Mouse (Mus musculus) embryonic stem cell, embryonic (primary cell): ENCODE data around the gene Crim1.

Experiments
- CTCF ChIA-PET, 4 experiments: fragments of 300-600 bp in 2 of 4; fragments of 350-600 bp in 2 of 4; sonication (Branson Sonifier 250); formaldehyde crosslinking; loops; one replicate each; lab custom pipeline; 2022; ENCODE audit warnings: inconsistent platforms in 2 of 4; lab: Charles Lee
- POLR2A ChIA-PET, 4 experiments: fragments of 300-600 bp in 2 of 4; fragments of 350-600 bp in 2 of 4; sonication (Branson Sonifier 250); formaldehyde crosslinking; loops; one replicate each; lab custom pipeline; 2022; ENCODE audit warnings: antibody characterized with exemption in 4 of 4, inconsistent platforms in 1 of 4; lab: Charles Lee

Crim1 gene

DNA sequence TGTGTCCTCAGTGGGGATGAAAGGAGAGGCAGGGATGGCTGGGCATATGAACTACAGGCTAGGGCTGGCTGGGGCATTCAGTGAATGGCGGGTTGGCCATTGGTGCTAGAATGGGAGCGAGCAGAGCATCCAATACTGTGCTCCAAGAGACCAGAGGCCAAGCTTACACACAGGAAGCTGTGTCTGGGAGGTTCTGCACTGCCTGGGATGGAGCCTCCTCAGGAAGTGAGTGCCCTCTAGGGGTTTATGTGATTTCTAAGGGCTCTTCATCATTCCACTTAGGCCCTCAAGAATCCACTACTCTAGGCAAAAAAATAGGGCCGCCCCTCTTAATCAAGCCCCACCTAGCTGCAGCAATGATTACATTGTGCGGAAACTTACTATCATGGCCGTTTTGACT is 98.1 kb downstream of the Crim1 start:
- POLR2A ChIA-PET, result no interaction called here
- CTCF ChIA-PET, result interaction anchor here in 1 of 4 experiments (0.8 kb wide), 1 partner anchor 38 kb away, joined by 7 read pairs; no protein-coding TSS in a partner anchor

DNA sequence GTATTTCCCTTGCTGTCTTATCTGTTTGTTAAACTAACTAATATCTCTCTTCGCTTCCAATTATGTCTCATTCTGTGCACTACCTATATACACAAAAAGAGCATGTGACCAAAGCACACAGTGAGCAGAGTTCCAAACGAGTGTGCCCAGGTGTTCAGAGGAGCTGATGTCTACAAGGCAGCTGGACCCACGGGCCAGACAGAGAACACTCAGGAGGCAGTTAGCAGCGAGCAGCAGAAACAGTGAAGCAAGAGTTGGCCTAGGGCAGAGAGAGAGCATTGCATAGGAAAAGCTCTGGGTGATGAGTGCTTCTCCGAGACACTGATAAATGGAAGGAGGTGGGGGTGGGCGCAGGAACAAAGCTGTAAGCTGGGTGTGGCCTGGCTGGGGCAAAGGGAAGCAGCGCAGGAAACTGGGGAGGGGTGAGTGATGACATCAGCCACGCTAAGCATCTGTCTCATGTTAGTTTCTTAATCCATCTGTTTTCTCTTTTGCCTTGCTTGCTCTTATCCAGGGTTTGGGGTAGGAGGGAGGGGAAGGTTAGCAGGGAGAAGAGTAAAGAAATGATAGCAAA is 99.0 kb downstream of the Crim1 start:
- ChIA-PET CTCF (interaction anchor here in 1 of 4 experiments (0.6 kb wide), 1 partner anchor 137 kb away, joined by 6 read pairs; no protein-coding TSS in a partner anchor), POLR2A (no interaction called here)

DNA sequence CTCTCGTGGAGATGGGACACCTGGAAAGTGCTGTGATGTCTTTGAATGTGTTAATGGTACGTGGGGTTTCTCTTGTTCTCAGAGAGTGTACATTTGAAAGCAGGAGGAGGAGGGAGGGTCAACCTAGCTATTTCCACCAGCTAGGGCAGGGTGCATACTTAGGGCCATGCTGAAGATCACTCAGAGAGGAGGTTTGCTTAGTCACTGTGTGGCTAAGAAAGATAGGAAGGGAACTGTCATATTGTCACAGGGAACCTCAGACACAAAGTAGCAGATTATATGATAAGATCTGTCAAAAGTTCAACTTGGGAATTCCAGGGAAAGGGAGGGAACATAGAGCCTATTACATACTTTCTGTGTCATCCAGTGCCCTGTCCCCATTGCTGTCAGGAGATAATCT is 103.0 kb downstream of the Crim1 start:
- ChIA-PET CTCF (no interaction called here), POLR2A (no interaction called here)

DNA sequence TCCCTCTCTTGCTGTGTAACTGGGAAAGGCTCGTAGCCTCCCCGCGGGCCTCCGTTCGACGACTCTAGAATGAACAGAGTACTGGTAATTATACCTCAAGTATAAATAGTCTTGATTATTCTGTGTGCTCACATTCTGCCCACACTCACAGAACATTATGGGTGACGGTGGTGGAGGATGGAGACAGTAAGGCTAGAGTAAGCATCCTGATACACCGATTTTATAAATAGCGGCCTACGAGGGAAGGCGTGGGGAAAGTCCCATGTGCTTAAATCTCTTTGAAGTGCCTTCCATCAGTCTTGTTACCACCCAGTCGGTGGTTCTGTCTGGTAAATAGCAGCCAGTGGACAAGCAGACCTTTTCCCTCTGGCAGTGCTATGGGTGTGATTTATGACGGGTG is 104.0 kb downstream of the Crim1 start:
- ChIA-PET POLR2A (no interaction called here), CTCF (no interaction called here)

DNA sequence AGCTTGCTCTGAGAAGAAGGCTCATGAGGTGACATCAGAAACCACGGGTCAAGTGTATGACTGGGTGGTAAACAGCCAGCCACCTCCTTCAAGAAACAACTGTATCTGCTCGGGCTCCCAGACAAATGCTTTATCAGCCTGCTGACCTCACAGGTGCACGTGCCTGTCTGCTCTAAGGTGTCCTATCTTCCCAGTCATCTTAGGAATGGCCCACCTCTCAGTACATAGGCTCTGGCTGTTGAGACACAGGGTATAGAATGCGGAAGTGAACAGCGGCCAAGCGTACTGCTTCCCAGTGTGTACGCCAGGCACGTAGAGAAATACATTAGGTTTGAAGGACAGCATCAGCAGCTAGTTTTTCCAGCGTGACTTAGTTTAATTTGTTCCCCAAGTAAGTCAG is 106.4 kb downstream of the Crim1 start:
- CTCF ChIA-PET, result no interaction called here
- POLR2A ChIA-PET, result no interaction called here

DNA sequence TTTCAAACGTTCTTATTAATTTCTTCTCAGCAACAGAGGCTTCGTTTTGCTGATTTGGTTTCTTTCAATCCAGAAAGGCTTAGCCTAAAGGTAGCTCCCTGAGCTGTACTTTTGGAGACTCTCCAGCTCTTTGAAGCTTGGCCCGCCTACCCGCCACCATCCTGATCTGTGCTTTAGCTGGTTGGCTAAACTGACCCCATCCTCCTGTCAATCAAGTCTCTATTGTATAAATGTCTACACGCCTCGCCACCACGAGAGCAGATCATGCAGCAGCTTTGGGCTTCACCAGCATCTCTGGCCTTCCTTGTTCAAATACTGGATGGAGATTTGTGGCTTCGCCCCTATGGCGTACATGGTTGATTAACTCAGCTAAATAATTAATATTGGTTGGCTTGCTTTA is 108.2 kb downstream of the Crim1 start:
- ChIA-PET CTCF (no interaction called here), POLR2A (no interaction called here)

- ChIA-PET POLR2A (no interaction called here), CTCF (no interaction called here)
These were observed 113.0 kb downstream of the Crim1 start for GRCm38 (mm10) chr17:78313006-78313405.

DNA sequence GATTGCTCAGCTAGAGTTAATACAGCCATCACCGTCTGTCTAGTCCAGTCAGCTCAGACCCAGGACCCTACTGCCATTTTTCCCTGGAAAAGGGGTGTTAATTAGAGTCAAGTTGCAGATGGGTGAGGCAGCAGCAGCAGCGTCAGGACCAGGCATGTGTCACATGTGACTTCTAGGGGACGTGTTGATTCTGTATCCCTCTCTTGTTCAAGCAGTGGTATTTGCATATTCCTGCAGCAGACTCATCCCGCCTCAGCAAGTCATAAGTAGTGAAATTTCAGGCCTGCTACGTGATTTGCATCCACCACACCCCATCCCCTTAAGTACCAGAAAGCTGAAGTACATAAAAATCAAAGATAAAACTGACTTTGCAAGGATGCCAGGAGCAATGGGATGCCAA is 113.6 kb downstream of the Crim1 start:
- ChIA-PET POLR2A (no interaction called here), CTCF (no interaction called here)

GRCm38 (mm10) chr17:78315659-78316058 is 115.6 kb downstream of the Crim1 start:
- ChIA-PET CTCF (interaction anchor here in 1 of 4 experiments (0.6 kb wide), 1 partner anchor 256 kb away, joined by 3 read pairs; no protein-coding TSS in a partner anchor), POLR2A (interaction anchor here in 1 of 4 experiments (0.6 kb wide), 1 partner anchor 99 kb away, joined by 3 read pairs; no protein-coding TSS in a partner anchor)

- CTCF ChIA-PET, result interaction anchor here in 2 of 4 experiments (0.5 to 0.6 kb wide), 2 partner anchors 39 to 115 kb away, joined by 7 to 10 read pairs; no protein-coding TSS in a partner anchor
- POLR2A ChIA-PET, result no interaction called here
These were observed 117.3 kb downstream of the Crim1 start for GRCm38 (mm10) chr17:78317381-78317780.

GRCm38 (mm10) chr17:78318810-78319209 is 118.8 kb downstream of the Crim1 start:
- CTCF ChIA-PET, result no interaction called here

DNA sequence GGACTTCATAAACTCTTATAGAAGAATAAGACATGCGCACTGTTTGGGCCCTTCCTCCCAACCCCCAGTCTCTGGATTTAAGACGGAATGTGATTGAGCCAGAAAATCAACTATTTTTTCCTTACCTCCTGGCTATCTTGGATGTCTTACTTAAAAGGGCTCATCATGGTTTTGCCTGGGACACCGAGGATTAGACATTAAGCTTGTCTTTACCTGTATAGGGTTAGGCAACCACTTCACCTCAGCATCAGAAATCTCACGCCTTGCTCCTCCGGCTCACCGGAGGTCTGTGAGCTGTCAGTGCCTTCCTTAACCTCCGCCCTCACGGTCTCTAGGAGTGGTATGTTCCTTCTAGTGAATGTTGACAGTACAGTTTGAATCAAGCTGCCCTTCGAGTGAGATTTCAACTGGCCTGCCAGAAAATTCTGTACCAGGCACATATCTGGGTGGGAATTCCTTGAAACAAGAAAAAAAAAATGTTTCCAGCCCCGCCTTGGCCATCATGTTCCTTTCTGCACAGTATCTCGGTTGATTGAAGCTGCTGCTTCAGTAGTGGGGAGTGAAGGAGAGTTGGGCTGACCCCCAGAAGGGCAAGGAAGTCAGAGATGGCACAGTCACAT is 121.3 kb downstream of the Crim1 start:
- ChIA-PET POLR2A (interaction anchor here in 1 of 4 experiments (0.9 kb wide), 1 partner anchor 145 kb away, joined by 3 read pairs; no protein-coding TSS in a partner anchor), CTCF (interaction anchor here in 1 of 4 experiments (1.4 kb wide), 1 partner anchor 109 kb away, joined by 4 read pairs; no protein-coding TSS in a partner anchor)

More at GRCm38 (mm10) chr17:78318810-78319209, 118.8 kb downstream of the Crim1 start:
- POLR2A ChIA-PET, result no interaction called here

- POLR2A ChIA-PET, result interaction anchor here in 2 of 4 experiments (0.5 to 0.7 kb wide), 3 partner anchors 17 to 144 kb away, joined by 3 read pairs; no protein-coding TSS in a partner anchor
- CTCF ChIA-PET, result interaction anchor here in 2 of 4 experiments (0.6 to 1.4 kb wide), 4 partner anchors 25 to 265 kb away, joined by 4 to 7 read pairs (median 6); no protein-coding TSS in a partner anchor
These were observed 122.6 kb downstream of the Crim1 start for GRCm38 (mm10) chr17:78322369-78323335.

DNA sequence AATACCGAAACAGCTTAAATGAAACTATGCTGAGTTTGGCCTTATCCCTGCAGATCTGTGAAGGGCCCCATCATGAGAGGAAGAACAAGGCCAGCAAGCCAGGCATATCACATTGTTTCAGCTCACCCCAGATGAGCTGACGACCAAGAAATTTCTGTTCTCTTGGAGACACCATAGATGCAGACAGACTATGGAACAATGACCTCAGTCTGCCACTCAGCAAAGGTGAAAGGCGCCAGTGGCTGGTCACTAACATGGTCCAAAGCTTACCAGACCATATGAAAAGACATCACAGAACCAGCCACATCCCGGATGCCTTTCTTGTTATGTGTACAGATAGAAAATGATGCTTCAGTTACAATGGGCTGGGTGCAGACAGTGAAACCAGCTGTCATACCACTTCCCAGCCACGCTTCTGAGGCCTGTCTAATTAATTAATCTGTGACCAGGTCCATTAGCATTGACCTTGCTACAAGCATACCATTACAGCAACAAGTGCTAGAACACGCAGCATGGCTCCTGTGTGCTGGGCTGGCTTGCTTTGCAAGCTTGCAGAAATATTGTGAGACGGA is 125.8 kb downstream of the Crim1 start:
- CTCF ChIA-PET, result interaction anchor here in 1 of 4 experiments (0.6 kb wide), 1 partner anchor 798 kb away, joined by 4 read pairs; no protein-coding TSS in a partner anchor
- POLR2A ChIA-PET, result interaction anchor here in 1 of 4 experiments (1.0 kb wide), 1 partner anchor 29 kb away, joined by 3 read pairs; no protein-coding TSS in a partner anchor

DNA sequence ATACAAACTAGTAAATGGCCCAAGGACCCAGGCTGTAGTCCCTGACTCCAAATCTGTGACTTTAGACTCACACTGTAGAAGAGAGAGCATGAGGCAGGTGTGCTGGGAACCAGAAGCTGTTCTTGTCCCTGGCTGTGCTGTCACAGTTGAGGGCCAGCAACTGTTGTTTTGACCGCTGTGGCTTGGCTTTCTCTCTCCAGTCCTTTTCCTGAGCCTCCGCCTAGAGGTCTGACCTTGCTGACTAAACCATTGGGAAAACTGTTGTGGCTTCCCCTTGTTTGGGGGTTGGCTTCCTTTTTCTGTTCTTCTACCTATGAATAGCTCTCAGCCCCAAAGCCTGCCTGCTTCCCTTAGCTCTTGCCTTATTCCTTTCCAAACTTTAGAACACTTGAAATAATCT is 126.3 kb downstream of the Crim1 start:
- ChIA-PET CTCF (no interaction called here), POLR2A (interaction anchor here in 1 of 4 experiments (1.0 kb wide), 1 partner anchor 29 kb away, joined by 3 read pairs; no protein-coding TSS in a partner anchor)

DNA sequence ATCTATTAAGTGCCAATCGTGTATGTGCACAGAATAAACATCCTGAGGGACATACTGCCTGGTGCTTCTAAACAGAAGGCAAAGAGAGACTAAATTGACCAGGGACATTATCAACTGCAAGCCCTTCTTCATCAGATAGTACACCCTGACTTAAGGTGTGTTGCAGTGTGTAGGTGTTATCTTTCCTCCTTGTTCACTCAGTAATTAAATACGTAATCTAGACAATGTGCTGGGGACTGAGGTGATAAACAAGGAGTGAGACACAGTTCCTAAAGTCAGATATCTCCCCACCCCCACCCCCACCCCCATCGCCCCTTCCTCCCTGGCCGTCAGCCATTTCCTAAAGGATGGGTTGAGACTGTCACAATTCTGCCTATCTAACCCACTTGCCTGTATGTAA is 127.1 kb downstream of the Crim1 start:
- POLR2A ChIA-PET, result interaction anchor here in 1 of 4 experiments (1.0 kb wide), 1 partner anchor 28 kb away, joined by 3 read pairs; no protein-coding TSS in a partner anchor
- CTCF ChIA-PET, result interaction anchor here in 1 of 4 experiments (0.5 kb wide), 1 partner anchor 126 kb away, joined by 3 read pairs; no protein-coding TSS in a partner anchor

DNA sequence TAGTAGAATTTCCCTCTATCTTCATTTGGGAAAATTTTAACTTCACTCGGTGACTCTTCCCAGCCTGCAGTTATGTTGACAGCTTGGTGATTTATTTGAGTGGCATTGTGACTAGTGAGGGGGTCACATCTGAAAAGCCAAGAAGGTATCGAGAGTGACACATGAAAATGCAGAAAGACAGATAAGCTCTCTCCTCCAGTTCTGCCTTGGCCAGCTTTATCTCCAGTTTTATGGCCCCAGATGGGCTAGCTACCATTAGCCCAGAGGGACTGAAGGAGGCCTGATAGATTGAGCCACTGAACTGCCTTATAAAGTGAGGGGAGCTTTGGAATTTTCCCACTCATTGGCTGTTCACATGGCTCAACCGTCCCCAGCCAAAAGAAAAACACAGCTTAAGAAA is 128.2 kb downstream of the Crim1 start:
- CTCF ChIA-PET, result no interaction called here
- POLR2A ChIA-PET, result no interaction called here

GRCm38 (mm10) chr17:78331438-78331837 is 131.4 kb downstream of the Crim1 start:
- POLR2A ChIA-PET, result no interaction called here
- CTCF ChIA-PET, result no interaction called here
